Mouse (Mus musculus): Measurements from ENCODE around the gene Pinlyp.

Gene Pinlyp

GRCm38 (mm10) chr7:24546068-24546614, at the start of gene Pinlyp, which contains the start of gene Xrcc1:
Pinlyp (minus strand) TSS chr7:24546118.
Xrcc1 (plus strand) TSS chr7:24546289.
- DNase-seq (ENCODE audit: extremely low read depth, insufficient read length, low spot score) = no peak

- no peak for DNase-seq (ENCODE audit: extremely low read depth, insufficient read length, low spot score)
Observed at GRCm38 (mm10) chr7:24595464-24595863, 49.5 kb upstream of the Pinlyp start.

- no peak for DNase-seq (ENCODE audit: extremely low read depth, insufficient read length, low spot score)
Observed at GRCm38 (mm10) chr7:24594309-24594803, 48.4 kb upstream of the Pinlyp start.

DNA sequence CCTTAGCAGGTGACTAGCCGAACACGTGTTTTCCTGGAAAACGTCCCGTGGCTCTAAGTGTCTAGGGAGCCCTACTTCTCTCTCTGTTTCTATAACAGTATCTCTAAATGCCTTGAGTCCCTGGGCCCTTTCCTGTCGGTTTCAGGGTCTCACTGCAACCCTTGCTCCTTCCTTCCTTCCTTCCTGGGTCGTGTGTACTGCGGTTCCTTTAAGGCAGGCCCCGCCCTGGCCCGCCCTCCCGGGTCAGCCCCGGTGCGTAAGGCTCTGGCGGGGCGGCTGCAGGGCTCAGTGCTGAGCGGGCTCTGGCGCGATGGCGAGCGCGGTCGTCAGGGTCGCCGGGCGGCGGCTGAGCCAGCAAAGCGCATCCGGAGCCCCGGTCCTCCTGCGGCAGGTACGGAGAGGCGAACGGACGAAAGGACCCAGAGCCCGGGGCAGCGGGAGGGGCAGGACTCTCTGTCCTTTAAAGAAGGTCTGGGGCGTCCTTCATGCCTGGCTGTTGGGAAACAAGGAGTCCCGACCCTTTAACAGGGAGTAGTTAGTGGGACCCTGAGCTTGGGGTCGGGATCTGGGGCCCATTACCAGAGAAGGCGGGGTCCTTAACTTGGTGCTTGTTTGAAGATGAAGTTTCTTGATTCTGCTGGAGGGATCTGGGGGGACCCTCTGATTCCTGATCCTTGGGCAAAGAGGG, 47.8 kb upstream of the Pinlyp start:
- peak; percentile 76 for DNase-seq (ENCODE audit: extremely low read depth, insufficient read length, low spot score)

- DNase-seq (ENCODE audit: extremely low read depth, insufficient read length, low spot score) = no peak
Observed at GRCm38 (mm10) chr7:24592781-24593180, 46.9 kb upstream of the Pinlyp start.

DNA sequence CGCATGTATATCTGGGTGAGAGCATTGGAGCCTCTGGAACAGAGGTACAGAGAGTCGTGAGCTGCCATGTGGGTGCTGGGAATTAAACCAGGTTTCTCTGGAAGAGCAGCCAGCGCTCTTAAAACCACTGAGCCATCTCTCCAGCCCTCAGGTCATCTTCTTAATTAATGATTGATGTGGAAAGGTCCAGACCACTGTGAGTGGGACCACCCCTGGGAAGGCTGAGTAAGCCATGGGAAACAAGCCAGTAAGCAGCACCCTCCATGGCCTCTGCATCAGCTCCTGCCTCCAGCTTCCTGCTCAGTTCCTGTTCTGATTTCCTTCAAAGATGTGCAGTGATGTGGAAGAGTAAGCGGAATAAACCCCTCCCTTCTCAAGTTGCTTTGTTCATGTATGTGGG, 46.2 kb upstream of the Pinlyp start:
- DNase-seq (ENCODE audit: extremely low read depth, insufficient read length, low spot score) = no peak

- DNase-seq (ENCODE audit: extremely low read depth, insufficient read length, low spot score) = no peak
Observed at GRCm38 (mm10) chr7:24591735-24592134, 45.8 kb upstream of the Pinlyp start.

- DNase-seq (ENCODE audit: extremely low read depth, insufficient read length, low spot score) = no peak
Observed at GRCm38 (mm10) chr7:24588336-24588735, 42.4 kb upstream of the Pinlyp start.

GRCm38 (mm10) chr7:24587330-24588105, 41.6 kb upstream of the Pinlyp start, which contains the start of the genes Ethe1 and Zfp575:
Ethe1 (plus strand) TSS chr7:24587543.
Zfp575 (minus strand) TSS chr7:24587641.
- no peak for DNase-seq (ENCODE audit: extremely low read depth, insufficient read length, low spot score)

DNA sequence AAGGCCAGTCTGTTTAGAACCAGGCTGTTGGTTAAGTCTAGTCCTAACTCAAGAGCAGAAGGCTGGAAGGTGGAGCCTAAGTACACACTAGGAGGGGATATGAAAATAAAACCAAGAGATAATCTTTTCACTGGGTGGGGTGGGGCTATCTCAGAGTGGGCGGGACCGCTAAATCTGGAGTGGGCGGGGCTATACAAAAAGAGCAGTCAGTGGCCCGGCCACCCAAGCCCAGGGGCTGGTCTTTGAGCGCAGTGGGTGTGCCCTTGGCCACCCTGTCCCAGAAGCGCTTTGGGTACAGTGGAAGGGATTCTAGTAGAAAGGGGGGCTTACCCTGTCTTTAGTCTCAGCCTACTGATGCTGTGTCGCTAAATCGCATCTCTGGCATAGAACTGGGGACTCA, 40.9 kb upstream of the Pinlyp start:
- no peak for DNase-seq (ENCODE audit: extremely low read depth, insufficient read length, low spot score)

GRCm38 (mm10) chr7:24585995-24586394, 40.1 kb upstream of the Pinlyp start:
- DNase-seq (ENCODE audit: extremely low read depth, insufficient read length, low spot score) = no peak

- no peak for DNase-seq (ENCODE audit: extremely low read depth, insufficient read length, low spot score)
Observed at GRCm38 (mm10) chr7:24584876-24585275, 39.0 kb upstream of the Pinlyp start.

DNA sequence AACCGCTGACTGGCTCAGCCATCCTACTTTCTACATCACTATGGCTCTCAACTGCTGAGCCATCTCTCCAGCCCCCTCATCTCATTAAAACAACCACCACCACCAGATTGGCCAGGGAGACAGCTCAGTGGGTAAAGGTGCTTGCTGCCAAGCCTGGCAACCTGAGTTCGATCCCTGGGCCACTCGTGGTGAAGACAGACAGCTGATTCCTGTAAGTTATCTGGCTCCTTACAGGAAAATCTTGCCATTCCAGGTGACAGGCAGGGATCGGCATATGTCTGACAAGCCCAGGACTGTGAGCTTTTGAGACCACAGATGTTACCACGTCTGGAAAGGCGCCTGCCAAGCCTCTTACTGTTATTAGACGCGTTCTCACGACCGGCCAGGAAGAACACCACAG, 31.9 kb upstream of the Pinlyp start:
- no peak for DNase-seq (ENCODE audit: extremely low read depth, insufficient read length, low spot score)

DNA sequence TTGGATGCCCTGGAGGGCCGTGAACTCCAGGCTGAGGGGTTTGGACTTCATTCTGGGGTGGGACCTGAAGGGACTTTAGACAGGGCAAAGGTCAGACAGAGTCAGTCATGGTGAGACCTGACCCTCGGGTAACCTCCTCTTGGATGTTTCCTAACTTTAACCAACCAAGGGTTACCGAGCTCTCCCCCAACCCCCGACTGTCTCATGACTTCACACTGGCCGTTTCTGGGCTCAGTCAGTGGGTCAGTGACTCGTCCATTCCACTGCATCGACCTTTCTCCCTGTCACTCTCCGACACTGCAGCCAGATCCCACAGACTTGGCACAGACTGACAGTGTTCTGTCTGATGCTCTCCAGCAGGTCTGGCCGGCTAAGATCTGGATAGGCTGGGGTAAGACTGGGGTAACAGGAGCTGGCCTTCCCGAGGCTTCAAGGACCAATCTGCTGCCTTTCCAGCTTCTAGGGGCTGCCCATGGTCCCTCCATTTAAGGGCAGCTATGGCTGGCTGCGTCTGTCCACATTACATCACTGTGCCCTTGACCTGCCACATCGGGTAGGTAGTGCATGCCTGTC, 28.4 kb upstream of the Pinlyp start:
- DNase-seq (ENCODE audit: extremely low read depth, insufficient read length, low spot score) = no peak

DNA sequence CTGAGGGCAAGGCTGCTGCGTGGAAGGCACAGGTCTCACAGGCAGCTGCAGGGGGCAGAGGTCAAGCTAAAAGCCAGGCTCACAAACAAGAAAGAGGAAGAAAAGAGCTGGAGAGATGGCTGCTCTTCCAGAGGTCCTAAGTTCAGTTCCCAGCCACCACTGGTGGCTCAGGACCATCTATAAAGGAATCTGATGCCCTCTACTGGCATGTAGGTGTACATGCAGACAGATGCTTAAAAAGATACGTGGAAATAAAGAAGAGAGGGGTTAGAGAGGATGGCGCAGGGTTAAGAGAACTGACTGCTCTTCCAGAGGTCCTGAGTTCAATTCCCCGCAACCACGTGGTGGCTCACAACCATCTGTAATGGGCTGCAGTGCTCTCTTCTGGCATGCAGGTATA, 26.5 kb upstream of the Pinlyp start:
- DNase-seq (ENCODE audit: extremely low read depth, insufficient read length, low spot score) = no peak

GRCm38 (mm10) chr7:24571071-24571470, 25.2 kb upstream of the Pinlyp start:
- no peak for DNase-seq (ENCODE audit: extremely low read depth, insufficient read length, low spot score)

DNA sequence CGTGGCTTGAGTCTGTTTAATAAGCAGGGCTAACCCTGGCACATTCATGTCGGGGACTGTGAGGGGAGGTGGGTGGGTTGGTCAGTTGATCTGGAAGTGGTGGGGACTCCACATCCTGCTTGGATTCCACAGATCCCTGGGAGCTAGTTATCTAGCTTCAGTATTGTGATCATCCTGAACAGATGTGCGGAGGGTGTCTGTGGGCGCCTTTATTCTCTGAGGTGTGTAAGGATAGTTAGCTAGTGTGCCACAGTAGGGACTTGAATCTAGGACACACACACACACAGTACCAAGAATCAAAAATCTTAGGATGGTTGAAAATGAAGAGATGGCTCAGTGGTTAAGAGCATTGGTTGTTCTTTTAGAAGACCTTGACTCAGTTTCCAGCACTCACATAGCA, 22.6 kb upstream of the Pinlyp start:
- DNase-seq (ENCODE audit: extremely low read depth, insufficient read length, low spot score) = no peak

DNA sequence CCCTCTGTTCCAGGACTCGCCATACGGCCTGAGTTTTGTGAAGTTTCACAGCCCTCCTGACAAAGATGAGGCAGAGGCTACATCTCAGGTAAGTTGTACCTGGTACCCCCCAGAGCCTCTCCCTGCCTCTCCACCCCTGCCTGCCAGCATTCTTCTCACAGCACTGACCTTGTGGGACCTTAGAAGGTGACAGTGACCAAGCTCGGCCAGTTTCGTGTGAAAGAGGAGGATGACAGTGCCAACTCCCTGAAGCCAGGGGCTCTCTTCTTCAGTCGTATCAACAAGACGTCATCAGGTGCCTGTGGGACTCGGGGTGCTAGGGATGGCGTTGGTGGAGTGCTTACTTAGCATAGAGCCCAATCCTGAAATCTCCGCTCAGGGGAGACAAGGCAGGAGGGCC, 20.3 kb upstream of the Pinlyp start:
- DNase-seq (ENCODE audit: extremely low read depth, insufficient read length, low spot score) = no peak

DNA sequence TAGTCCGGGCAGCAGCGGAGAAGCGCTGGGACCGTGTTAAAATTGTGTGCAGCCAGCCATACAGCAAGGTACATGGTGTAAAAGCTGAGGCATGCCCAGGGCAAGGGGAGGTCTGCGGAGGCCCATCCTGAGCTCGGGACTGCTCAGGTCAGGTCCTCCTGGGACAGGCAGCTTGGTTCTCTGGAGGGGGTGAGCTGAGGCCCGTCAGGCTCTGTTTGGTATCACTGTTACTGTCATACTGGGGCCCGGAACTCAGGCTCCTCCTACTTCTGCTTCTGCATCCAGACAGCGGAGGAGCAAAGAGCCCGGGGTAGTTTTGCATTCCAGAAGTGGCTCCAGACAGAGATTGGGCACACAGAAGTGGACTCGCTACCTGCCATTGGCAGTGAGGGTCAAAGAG, 19.7 kb upstream of the Pinlyp start:
- no peak for DNase-seq (ENCODE audit: extremely low read depth, insufficient read length, low spot score)

- DNase-seq (ENCODE audit: extremely low read depth, insufficient read length, low spot score) = peak; percentile 37
Observed at GRCm38 (mm10) chr7:24564607-24565265, 18.8 kb upstream of the Pinlyp start.

DNA sequence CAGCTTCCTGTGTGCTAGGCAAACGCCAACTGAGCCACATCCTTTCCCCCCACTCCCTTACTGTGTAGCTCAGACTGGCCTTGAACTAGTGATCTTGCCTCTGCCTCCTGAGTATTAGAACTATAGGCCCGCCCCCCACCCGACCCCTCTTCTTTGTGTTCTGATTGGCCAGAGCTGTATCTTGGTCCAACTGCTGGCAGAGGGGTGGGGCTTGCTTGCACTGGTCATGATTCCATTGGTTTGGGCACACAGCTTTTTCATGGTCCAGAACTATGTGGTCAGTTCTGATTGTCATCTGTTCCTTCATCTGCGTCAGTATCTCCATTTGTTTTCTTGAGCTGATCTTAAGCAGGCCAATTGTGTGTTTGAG, 17.9 kb upstream of the Pinlyp start:
- DNase-seq (ENCODE audit: extremely low read depth, insufficient read length, low spot score) = no peak
